Comparison of ENCODE assay signal across 15 mouse cellular contexts in the genomic region with DNA sequence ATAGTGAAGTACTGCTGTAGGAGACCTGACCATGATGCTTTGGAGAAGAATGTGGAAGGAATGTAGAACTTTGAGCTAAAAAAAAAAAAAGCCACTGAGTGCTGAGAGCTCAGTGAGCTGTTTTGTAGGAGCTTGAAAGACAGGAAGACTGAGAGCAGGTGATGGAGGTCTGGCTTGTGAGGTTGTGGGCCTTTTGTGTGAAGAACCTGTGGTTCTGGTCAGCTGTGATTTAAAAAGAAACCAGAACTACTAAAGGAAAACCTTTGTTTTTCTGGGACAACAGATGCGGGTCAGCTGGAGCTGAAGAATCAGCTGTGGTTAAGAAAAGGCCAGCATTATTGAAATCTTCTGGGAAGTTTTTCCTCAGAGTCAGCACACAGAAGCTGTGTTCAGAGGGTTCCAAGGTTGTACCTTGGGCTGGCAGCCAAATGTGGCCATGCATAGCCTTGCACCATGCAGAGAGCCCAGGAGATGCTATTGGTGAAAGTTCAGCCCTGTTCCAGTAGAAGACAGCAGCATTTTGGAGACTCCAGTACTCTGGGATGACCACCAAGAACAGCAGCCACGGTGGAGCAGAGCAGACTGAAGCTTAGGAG. TPM values are rescaled to one million over a fixed set of nuclear protein-coding genes. Genes with fewer than 3 reads are reported as not detected.
DNase-seq lines count a peak whose midpoint lies in the region; ATAC-seq lines count a peak whose summit lies in the region.
"Had no signal": no experiment of that assay in that cellular context is flagged by ENCODE, and none has a peak within 500 bp of the region (broad histone marks: within the 10 kb centered on the region; RNA-seq: fewer than 3 reads in every experiment).

No protein-coding gene starts in this region.

- 0 out of 2 replicates have a peak, but pooled peaks cover 8% of the 10 kb centered on the region for H3K27me3 ChIP-seq in forebrain, embryonic 13.5 days
- H3K27me3 ChIP-seq: forebrain, embryonic 15.5 days had no signal

- WGBS in forebrain, embryonic 13.5 days, result 76% methylated on average over 2 of the region's 2 CpGs

- H3K4me2 ChIP-seq in forebrain, embryonic 13.5 days, result no peak overlapping the region
- H3K4me2 ChIP-seq: forebrain, embryonic 15.5 days; heart, embryonic 12.5 days; liver, embryonic 12.5 days had no signal

- peak; percentile 49 to 59 for DNase-seq in cerebellum, postnatal 10 days
- no peak for DNase-seq in cerebellum, adult 11 months
- DNase-seq in ovary, postnatal 36 days (ENCODE audit: low spot score), result peak; percentile 72
- DNase-seq in ovary, postnatal 14 days (ENCODE audit: low spot score), result no peak
- peak; percentile 78 for DNase-seq in kidney, postnatal 14 days
- DNase-seq in embryo, embryonic 9.5 days (ENCODE audit: extremely low spot score), result no peak
- DNase-seq in gastrocnemius, postnatal 14 days, result no peak
- DNase-seq: gastrocnemius, postnatal 36 days; heart, postnatal 4 days; thymus, postnatal 14 days had no signal

- no peak overlapping the region for H3K4me3 ChIP-seq in forebrain, embryonic 13.5 days
- H3K4me3 ChIP-seq: forebrain, embryonic 15.5 days; heart, embryonic 12.5 days; liver, embryonic 12.5 days had no signal

- no peaks in the 10 kb centered on the region for H3K9me3 ChIP-seq in forebrain, embryonic 13.5 days (replicated peaks)
- H3K9me3 ChIP-seq: forebrain, embryonic 15.5 days; heart, embryonic 12.5 days; liver, embryonic 12.5 days had no signal

- H3K36me3 ChIP-seq in forebrain, embryonic 13.5 days (ENCODE audit: poor library complexity, severe bottlenecking), result no peaks in the 10 kb centered on the region
- H3K36me3 ChIP-seq: forebrain, embryonic 15.5 days; heart, embryonic 12.5 days; liver, embryonic 12.5 days had no signal

- intact Hi-C loops in gastrocnemius, postnatal 14 days (cut with DNase I; ENCODE audit: low total_unique reads), result no loop called here

- H3K4me1 ChIP-seq in forebrain, embryonic 13.5 days, result 0 out of 2 replicates have a peak, but pooled peaks cover 4% of the 10 kb centered on the region
- H3K4me1 ChIP-seq: forebrain, embryonic 15.5 days; liver, embryonic 12.5 days had no signal

- H3K9ac ChIP-seq in forebrain, embryonic 13.5 days, result no peak overlapping the region
- H3K9ac ChIP-seq: forebrain, embryonic 15.5 days; heart, embryonic 12.5 days; liver, embryonic 12.5 days had no signal

- no peak for ATAC-seq in forebrain, embryonic 13.5 days
- ATAC-seq: forebrain, embryonic 15.5 days; liver, embryonic 12.5 days; lung, postnatal 0 days had no signal

- H3K27ac ChIP-seq in forebrain, embryonic 13.5 days, result no peak overlapping the region
- H3K27ac ChIP-seq: forebrain, embryonic 15.5 days; liver, embryonic 12.5 days had no signal

RNA-seq across cellular contexts. Expression of a gene that starts 23.6 kb away (rescaled TPM):
- 47.2 and 57.8 TPM in 2 replicates for polyA plus RNA-seq in forebrain, embryonic 13.5 days (2015; fragmentation: Nextera tagmentation; extraction: Ambion mirVana)
- total RNA-seq in gastrocnemius, postnatal 14 days (2021), result 10 to 100 TPM; 15.1 to 17.3 TPM

RNA-seq across cellular contexts. Expression of a gene that starts 23.6 kb away (rescaled TPM):
- 17.9 and 21.2 TPM in 2 replicates for polyA plus RNA-seq in forebrain, embryonic 13.5 days (2015; fragmentation: Nextera tagmentation; extraction: Ambion mirVana)
- total RNA-seq in gastrocnemius, postnatal 14 days (2021), result 1 to 10 TPM; 7.7 to 9.5 TPM

Comparison
In these comparisons a context has a peak if more than half of its experiments do, and no peak if none do; other contexts are left out.
1. DNase-seq: peak in cerebellum, postnatal 10 days (2 of 2), ovary, postnatal 36 days (single experiment) and kidney, postnatal 14 days (single experiment); none in cerebellum, adult 11 months (single experiment), ovary, postnatal 14 days (single experiment), embryo, embryonic 9.5 days (single experiment) and gastrocnemius, postnatal 14 days (single experiment).